In the genomic region with DNA sequence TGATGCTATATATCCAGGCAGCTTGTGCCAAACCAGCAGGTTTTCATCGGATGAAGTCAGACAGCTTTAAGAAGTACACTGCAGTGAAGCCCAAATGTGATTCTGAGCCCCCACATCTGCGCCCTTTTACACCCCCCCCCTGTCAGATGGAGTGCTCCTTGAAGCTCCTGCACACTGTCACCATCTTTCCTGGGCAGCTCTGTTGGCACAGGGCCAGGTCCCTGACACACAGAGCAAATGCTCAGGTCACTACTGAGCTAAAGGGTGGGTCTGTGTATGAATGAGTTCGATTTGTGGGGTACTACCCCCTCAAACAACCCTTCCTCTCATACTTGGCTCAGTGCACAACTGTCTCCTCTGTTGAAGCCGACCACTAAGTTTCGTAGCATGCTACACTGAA, we compare ENCODE assay signal across 26 mouse cellular contexts. TPM values are rescaled to one million over a fixed set of nuclear protein-coding genes. Genes with fewer than 3 reads are reported as not detected.
"Had no signal": no experiment of that assay in that cellular context is flagged by ENCODE, and none has a peak within 500 bp of the region (broad histone marks: within the 10 kb centered on the region; RNA-seq: fewer than 3 reads in every experiment).

No protein-coding gene starts in this region.

- H3K36me3 ChIP-seq: limb, embryonic 12.5 days; limb, embryonic 15.5 days had no signal

- ATAC-seq: intestine, postnatal 0 days; liver, postnatal 0 days; lung, postnatal 0 days had no signal

- H3K9ac ChIP-seq: limb, embryonic 12.5 days; limb, embryonic 15.5 days; liver, embryonic 14.5 days; liver, postnatal 0 days; lung, embryonic 14.5 days had no signal

- DNase-seq: kidney, adult 2 months; kidney, postnatal 25 days; layer of hippocampus, adult 9-11 months; liver, postnatal 0 days; lung, embryonic 14.5 days; thymus, postnatal 25 days had no signal

- H3K4me1 ChIP-seq: limb, embryonic 15.5 days had no signal

- H3K27ac ChIP-seq: kidney, postnatal 0 days; layer of hippocampus, adult 2 months; limb, embryonic 12.5 days; limb, embryonic 15.5 days; liver, embryonic 14.5 days; macrophage had no signal

- H3K4me3 ChIP-seq: layer of hippocampus, adult 2 months; limb, embryonic 12.5 days; limb, embryonic 15.5 days had no signal

- H3K4me2 ChIP-seq: limb, embryonic 12.5 days; limb, embryonic 15.5 days; liver, embryonic 11.5 days; lung, embryonic 14.5 days; midbrain, embryonic 11.5 days had no signal

- H3K9me3 ChIP-seq: limb, embryonic 12.5 days; limb, embryonic 15.5 days had no signal

RNA-seq across cellular contexts. Expression of a gene that starts 18.5 kb away (rescaled TPM):
- total RNA-seq: megakaryocyte, adult 5-6 weeks had no signal
- polyA plus RNA-seq: liver, embryonic 11.5 days; liver, embryonic 14.5 days; liver, postnatal 0 days; macrophage; neural tube, embryonic 11.5 days had no signal

RNA-seq across cellular contexts. Expression of a gene that starts 35.4 kb away (rescaled TPM):
- total RNA-seq: layer of hippocampus, adult 2 months; layer of hippocampus, postnatal 25 days; left cerebral cortex, adult 18-20 months; left cerebral cortex, postnatal 10 days; left cerebral cortex, postnatal 36 days; megakaryocyte, adult 5-6 weeks; midbrain, postnatal 0 days had no signal
- polyA plus RNA-seq: kidney, embryonic 14.5 days; limb, embryonic 12.5 days; limb, embryonic 15.5 days; liver, embryonic 11.5 days; liver, postnatal 0 days; lung, embryonic 14.5 days; lung, postnatal 0 days; macrophage; midbrain, embryonic 11.5 days; spleen, adult 2 months; thymus, postnatal 0 days had no signal
